Mouse (Mus musculus) layer of hippocampus, adult 11-12 months (tissue): ENCODE measurements around the gene Kptn.

Experiments used
- DNase-seq: peaks from one replicate; pipeline ENCODE4 v3.0.0; 2022; ENCODE audit warnings: low spot score

Gene Kptn

GRCm38 (mm10) chr7:16119569-16120261, at the start of gene Kptn:
Kptn (plus strand) TSS chr7:16119895.
- peak; percentile 92 for DNase-seq

- no peak for DNase-seq
Observed at GRCm38 (mm10) chr7:16070846-16071245, 48.8 kb upstream of the Kptn start.

GRCm38 (mm10) chr7:16071906-16072305, 47.8 kb upstream of the Kptn start:
- no peak for DNase-seq

- no peak for DNase-seq
Observed at GRCm38 (mm10) chr7:16079947-16080346, 39.7 kb upstream of the Kptn start.

- no peak for DNase-seq
Observed at GRCm38 (mm10) chr7:16080581-16080980, 39.1 kb upstream of the Kptn start.

- DNase-seq: no peak
Observed at GRCm38 (mm10) chr7:16083361-16083760, 36.3 kb upstream of the Kptn start.

GRCm38 (mm10) chr7:16087587-16087986, 32.1 kb upstream of the Kptn start:
- DNase-seq: no peak

- DNase-seq: no peak
Observed at GRCm38 (mm10) chr7:16094592-16094991, 25.1 kb upstream of the Kptn start.

GRCm38 (mm10) chr7:16098021-16099017, 21.4 kb upstream of the Kptn start, which contains the start of gene Napa:
Napa (plus strand) TSS chr7:16098458.
- peak; percentile 100 for DNase-seq

- no peak for DNase-seq
Observed at GRCm38 (mm10) chr7:16099901-16100300, 19.8 kb upstream of the Kptn start.

GRCm38 (mm10) chr7:16101081-16101480, 18.6 kb upstream of the Kptn start:
- no peak for DNase-seq

GRCm38 (mm10) chr7:16101726-16102475, 17.8 kb upstream of the Kptn start:
- DNase-seq: no peak

GRCm38 (mm10) chr7:16102686-16103226, 16.9 kb upstream of the Kptn start:
- no peak for DNase-seq

GRCm38 (mm10) chr7:16103760-16104159, 15.9 kb upstream of the Kptn start:
- DNase-seq: peak; percentile 81

GRCm38 (mm10) chr7:16104611-16105388, 14.9 kb upstream of the Kptn start:
- no peak for DNase-seq

GRCm38 (mm10) chr7:16108886-16109542, 10.7 kb upstream of the Kptn start:
- peak; percentile 44 for DNase-seq

- DNase-seq: peak; percentile 43
Observed at GRCm38 (mm10) chr7:16110158-16110557, 9.5 kb upstream of the Kptn start.

- DNase-seq: peak; percentile 14
Observed at GRCm38 (mm10) chr7:16111284-16112090, 8.2 kb upstream of the Kptn start.

- DNase-seq: no peak
Observed at GRCm38 (mm10) chr7:16116418-16116817, 3.3 kb upstream of the Kptn start.

GRCm38 (mm10) chr7:16117100-16117499, 2.6 kb upstream of the Kptn start:
- DNase-seq: no peak
